ENCODE assay signal across 33 mouse cellular contexts in genomic region chr4:132326481-132326880, GRCm38 (mm10). TPM values are rescaled to one million over a fixed set of nuclear protein-coding genes. Genes with fewer than 3 reads are reported as not detected.
"Had no signal": no experiment of that assay in that cellular context is flagged by ENCODE, and none has a peak within 500 bp of the region (broad histone marks: within the 10 kb centered on the region; RNA-seq: fewer than 3 reads in every experiment).

No protein-coding gene starts in this region.

- ATAC-seq: liver, embryonic 12.5 days; liver, postnatal 0 days; lung, postnatal 0 days; midbrain, embryonic 13.5 days; midbrain, embryonic 15.5 days; midbrain, embryonic 16.5 days had no signal

- H3K9ac ChIP-seq: limb, embryonic 12.5 days; limb, embryonic 13.5 days; limb, embryonic 15.5 days; liver, embryonic 12.5 days; liver, embryonic 13.5 days; liver, embryonic 14.5 days; liver, embryonic 15.5 days; liver, postnatal 0 days; lung, embryonic 14.5 days; lung, embryonic 15.5 days; midbrain, embryonic 12.5 days; midbrain, embryonic 13.5 days; midbrain, embryonic 15.5 days; neural tube, embryonic 12.5 days had no signal

- H3K9me3 ChIP-seq: limb, embryonic 10.5 days; limb, embryonic 12.5 days; limb, embryonic 13.5 days; limb, embryonic 15.5 days; liver, embryonic 12.5 days; liver, embryonic 13.5 days; liver, embryonic 15.5 days; lung, embryonic 15.5 days; megakaryocyte, embryonic 14.5 days; midbrain, embryonic 10.5 days; midbrain, embryonic 12.5 days; midbrain, embryonic 13.5 days; midbrain, embryonic 15.5 days; neural tube, embryonic 12.5 days had no signal

- H3K4me2 ChIP-seq: limb, embryonic 12.5 days; limb, embryonic 13.5 days; limb, embryonic 15.5 days; liver, embryonic 11.5 days; liver, embryonic 12.5 days; liver, embryonic 13.5 days; liver, embryonic 15.5 days; lung, embryonic 14.5 days; lung, embryonic 15.5 days; midbrain, embryonic 11.5 days; midbrain, embryonic 12.5 days; midbrain, embryonic 13.5 days; midbrain, embryonic 15.5 days; neural tube, embryonic 12.5 days had no signal

- DNase-seq: left cerebral cortex, postnatal 4 days; liver; liver, embryonic 13.5 days; liver, postnatal 0 days; lung, adult 18-20 months; lung, adult 2 months; lung, embryonic 14.5 days; lung, postnatal 10 days; lung, postnatal 14 days; lung, postnatal 36 days; lung, postnatal 4 days; midbrain, embryonic 14.5 days had no signal

- H3K27ac ChIP-seq: limb, embryonic 10.5 days; limb, embryonic 12.5 days; limb, embryonic 13.5 days; limb, embryonic 15.5 days; liver, embryonic 12.5 days; liver, embryonic 13.5 days; liver, embryonic 14.5 days; liver, embryonic 15.5 days; lung, embryonic 15.5 days; macrophage; midbrain, embryonic 10.5 days; midbrain, embryonic 12.5 days; midbrain, embryonic 13.5 days; midbrain, embryonic 15.5 days; neural tube, embryonic 12.5 days had no signal

- H3K27me3 ChIP-seq: limb, embryonic 12.5 days; limb, embryonic 13.5 days; limb, embryonic 15.5 days; liver, embryonic 12.5 days; liver, embryonic 13.5 days; liver, embryonic 15.5 days; lung, embryonic 15.5 days; megakaryocyte, embryonic 14.5 days; midbrain, embryonic 12.5 days; midbrain, embryonic 13.5 days; midbrain, embryonic 15.5 days; neural tube, embryonic 12.5 days had no signal

- H3K4me3 ChIP-seq: limb, embryonic 10.5 days; limb, embryonic 12.5 days; limb, embryonic 13.5 days; limb, embryonic 15.5 days; liver, embryonic 12.5 days; liver, embryonic 13.5 days; liver, embryonic 15.5 days; lung, embryonic 15.5 days; megakaryocyte, embryonic 14.5 days; midbrain, embryonic 10.5 days; midbrain, embryonic 12.5 days; midbrain, embryonic 13.5 days; midbrain, embryonic 15.5 days; myocyte; neural tube, embryonic 12.5 days had no signal

RNA-seq across cellular contexts. Expression of gene Rab42, which starts 23.3 kb away (rescaled TPM):
- polyA plus RNA-seq: liver, adult 2 months had no signal
